Mouse (Mus musculus) spleen, postnatal 36 days (tissue): ENCODE measurements around the gene St6gal1.
"Not testable (repeated sequence)": the region's sequence is repeated elsewhere in the genome, so short reads cannot be mapped to it uniquely, and the experiment has no call there.

Experiments
- DNase-seq, 2 experiments: peaks; one replicate each; pipeline ENCODE4 v3.0.0; 2022; ENCODE audit warnings: low spot score in 2 of 2, mixed read lengths in 1 of 2

St6gal1 gene

GRCm38 (mm10) chr16:23224671-23225068 is at the start of gene St6gal1:
TSS of gene St6gal1 (plus strand) at chr16:23224740.
- DNase-seq = peak; percentile 89 to 92

- peak; percentile 40 to 42 for DNase-seq
These were observed 49.7 kb upstream of the St6gal1 start for GRCm38 (mm10) chr16:23174855-23175254.

- no peak for DNase-seq
These were observed 48.6 kb upstream of the St6gal1 start for GRCm38 (mm10) chr16:23175956-23176355.

GRCm38 (mm10) chr16:23177856-23178255 is 46.7 kb upstream of the St6gal1 start:
- no peak for DNase-seq

- DNase-seq = no peak
These were observed 45.7 kb upstream of the St6gal1 start for GRCm38 (mm10) chr16:23178796-23179195.

GRCm38 (mm10) chr16:23179436-23179835 is 45.1 kb upstream of the St6gal1 start:
- DNase-seq = not testable (repeated sequence)

GRCm38 (mm10) chr16:23181054-23181453 is 43.5 kb upstream of the St6gal1 start:
- DNase-seq = peak in 1 of 2 experiments; percentile 12

GRCm38 (mm10) chr16:23181487-23181886 is 43.1 kb upstream of the St6gal1 start:
- DNase-seq = peak; percentile 54

GRCm38 (mm10) chr16:23181942-23182597 is 42.5 kb upstream of the St6gal1 start:
- DNase-seq = no peak

GRCm38 (mm10) chr16:23185824-23186223 is 38.7 kb upstream of the St6gal1 start:
- DNase-seq = peak; percentile 26 to 54

GRCm38 (mm10) chr16:23186418-23186817 is 38.1 kb upstream of the St6gal1 start:
- DNase-seq = no peak

- no peak for DNase-seq
These were observed 36.6 kb upstream of the St6gal1 start for GRCm38 (mm10) chr16:23187983-23188382.

GRCm38 (mm10) chr16:23189612-23190011 is 34.9 kb upstream of the St6gal1 start:
- DNase-seq = no peak

- no peak for DNase-seq
These were observed 32.8 kb upstream of the St6gal1 start for GRCm38 (mm10) chr16:23191560-23192242.

- no peak for DNase-seq
These were observed 28.9 kb upstream of the St6gal1 start for GRCm38 (mm10) chr16:23195618-23196017.

GRCm38 (mm10) chr16:23196296-23196695 is 28.2 kb upstream of the St6gal1 start:
- no peak for DNase-seq

GRCm38 (mm10) chr16:23196791-23197190 is 27.7 kb upstream of the St6gal1 start:
- no peak for DNase-seq

GRCm38 (mm10) chr16:23201498-23201897 is 23.0 kb upstream of the St6gal1 start:
- no peak for DNase-seq

- no peak for DNase-seq
These were observed 10.2 kb upstream of the St6gal1 start for GRCm38 (mm10) chr16:23214314-23214713.

GRCm38 (mm10) chr16:23215241-23215900 is 9.2 kb upstream of the St6gal1 start:
- DNase-seq = no peak

- DNase-seq = no peak
These were observed 8.2 kb upstream of the St6gal1 start for GRCm38 (mm10) chr16:23216366-23216765.

GRCm38 (mm10) chr16:23218313-23218712 is 6.2 kb upstream of the St6gal1 start:
- DNase-seq = no peak
